Mouse (Mus musculus) liver, embryonic 14.5 days (tissue): ENCODE measurements around the gene Amn. TPM values are rescaled to one million over a fixed set of nuclear protein-coding genes. Genes with fewer than 3 reads are reported as not detected.

Experiments used
- ATAC-seq: fragments of 200-750 bp; cut with Nextera tagmentation; 2 replicates; pipeline ENCODE4 v1.8.0; 2017; ENCODE audit warnings: moderate number of reproducible peaks, mild to moderate bottlenecking, moderate library complexity; ENCODE audit not compliant: insufficient read depth
- DNase-seq, 3 experiments: peaks; one replicate each; pipeline ENCODE4 v3.0.0-alpha.2; 2012 to 2013; ENCODE audit warnings: low read depth in 3 of 3, low spot score in 3 of 3
- H3K27ac ChIP-seq: fragments of 300-500 bp; sonication (generic); 2 replicates; pipeline ENCODE4 v1.5.1; 2014; ENCODE audit warnings: moderate library complexity, mild to moderate bottlenecking, control low read depth, inconsistent platforms
- H3K27me3 ChIP-seq: fragments of 300-500 bp; sonication (generic); 2 replicates; pipeline ENCODE4 v1.6.1; 2014; ENCODE audit warnings: mild to moderate bottlenecking, low read length, moderate library complexity; ENCODE audit not compliant: control insufficient read depth, insufficient read depth
- H3K36me3 ChIP-seq: fragments of 300-500 bp; sonication (generic); replicated peaks from 2 replicates; pipeline ENCODE4 v1.6.1; 2014; ENCODE audit warnings: low read depth; ENCODE audit not compliant: control insufficient read depth, insufficient read depth
- H3K4me1 ChIP-seq, 2 experiments: fragments of 200-500 bp in 1 of 2; fragments of 300-500 bp in 1 of 2; sonication (generic) in 1 of 2; replicated peaks; 2 replicates each; pipeline ENCODE4 v1.6.1; 2012 to 2014; ENCODE audit warnings: antibody characterized with exemption in 1 of 2, inconsistent platforms in 1 of 2, low read length in 1 of 2; ENCODE audit not compliant: control insufficient read depth in 2 of 2, insufficient read depth in 2 of 2
- H3K4me2 ChIP-seq: fragments of 300-500 bp; sonication (generic); 2 replicates; pipeline ENCODE4 v1.6.1; 2014; ENCODE audit warnings: low read depth, mild to moderate bottlenecking, control low read depth, moderate library complexity
- H3K4me3 ChIP-seq, 2 experiments: fragments of 200-500 bp in 1 of 2; fragments of 300-500 bp in 1 of 2; sonication (generic) in 1 of 2; 2 replicates each; pipeline ENCODE4 v1.5.1; 2012 to 2014; ENCODE audit warnings: low read depth in 2 of 2, low read length in 2 of 2, mild to moderate bottlenecking in 2 of 2, control low read depth in 1 of 2, inconsistent platforms in 1 of 2, moderate library complexity in 1 of 2; ENCODE audit not compliant: insufficient read depth in 1 of 2
- H3K9ac ChIP-seq: fragments of 300-500 bp; sonication (generic); replicated peaks from 2 replicates; pipeline ENCODE4 v1.6.1; 2014; ENCODE audit warnings: mild to moderate bottlenecking, control low read depth, moderate library complexity
- H3K9me3 ChIP-seq: fragments of 300-500 bp; sonication (generic); 2 replicates; pipeline ENCODE4 v1.6.1; 2016; ENCODE audit warnings: low read length, mixed read lengths; ENCODE audit not compliant: control insufficient read depth
- CTCF ChIP-seq: IDR thresholded peaks from 2 replicates; pipeline ENCODE4 v1.5.1; 2016; ENCODE audit warnings: antibody characterized with exemption, low read depth, control low read depth
- EP300 ChIP-seq: IDR thresholded peaks from 2 replicates; pipeline ENCODE4 v1.6.1; 2016; ENCODE audit warnings: antibody characterized with exemption, low read depth
- WGBS: fragments of 180-500 bp; shearing (Covaris S2); extraction: QIAGEN DNeasy Blood & Tissue Kit; methylation state at CpG from one replicate; pipeline ENCODE4 v1.1.7; 2014; ENCODE audit not compliant: insufficient replicate concordance; 5-methylcytosine and 5-hydroxymethylcytosine counted together
- polyA plus RNA-seq, 2 experiments: library from polyadenylated mRNA; depleted of rRNA in 1 of 2; stranded (reverse) in 1 of 2; unstranded in 1 of 2; fragments of >200 nt; fragmentation: Nextera tagmentation in 1 of 2; extraction: Ambion mirVana in 1 of 2; gene quantifications; 2 replicates each; pipeline versions ENCODE4 v1.2.1 to v1.2.3; 2012 to 2014

The Amn gene
- polyA plus RNA-seq (2012; rRNA removed), result 0.61 and 0.77 TPM in 2 replicates
- polyA plus RNA-seq (2014; fragmentation: Nextera tagmentation; extraction: Ambion mirVana), result 0.44 and 0.71 TPM in 2 replicates

DNA sequence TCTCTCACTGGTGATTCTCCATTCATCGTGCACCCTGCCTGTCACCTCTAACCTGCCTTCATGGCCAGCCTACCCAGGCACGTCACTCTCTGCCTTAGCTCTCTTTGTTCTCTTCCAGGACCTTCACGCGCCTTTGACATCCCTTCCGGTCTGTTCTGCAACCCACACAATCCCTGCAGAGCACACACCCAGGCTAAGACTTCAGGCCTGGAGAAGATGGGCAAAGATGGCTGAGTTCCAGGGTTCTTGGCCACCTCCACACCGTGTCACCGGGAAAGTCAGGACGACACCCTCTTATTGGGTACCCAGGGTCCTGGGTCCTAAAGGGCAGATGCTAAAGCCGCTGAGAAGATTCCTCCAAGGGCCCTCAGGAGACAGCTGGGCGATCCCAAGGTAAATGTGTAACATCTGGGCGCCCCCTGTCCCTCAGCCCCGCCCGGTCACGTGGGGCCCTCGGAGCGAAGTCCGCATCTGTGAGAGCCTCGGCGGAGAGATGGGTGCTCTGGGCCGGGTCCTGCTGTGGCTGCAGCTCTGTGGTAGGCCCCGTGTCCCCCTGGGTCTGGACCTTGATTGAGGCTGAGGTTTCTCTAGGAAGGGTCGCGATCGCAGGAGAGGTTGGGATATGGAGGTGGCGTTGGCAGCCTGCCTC lies at the start of gene Amn:
TSS of gene Amn (plus strand) at position 467 of the 649 bp plus-strand sequence.
- Histone ChIP-seq H3K9me3 (no peaks in the 10 kb centered on the region), H3K9ac (no peak within 1 kb of the TSS), H3K27ac (no peak within 1 kb of the TSS), H3K4me2 (peak within 1 kb of the TSS; percentile 16; the same call in 1 of the 2 replicates), H3K36me3 (no peaks in the 10 kb centered on the region), H3K4me3 (no peak within 1 kb of the TSS), H3K27me3 (peaks cover 57% of the 10 kb centered on the region), H3K4me1 (peaks cover 20 to 30% of the 10 kb centered on the region in 2 experiments)
- ATAC-seq (no peak), DNase-seq (no peak)
- TF ChIP-seq CTCF (no peak), EP300 (no peak)
- 23% methylated on average over 25 of the region's 25 CpGs for WGBS

DNA sequence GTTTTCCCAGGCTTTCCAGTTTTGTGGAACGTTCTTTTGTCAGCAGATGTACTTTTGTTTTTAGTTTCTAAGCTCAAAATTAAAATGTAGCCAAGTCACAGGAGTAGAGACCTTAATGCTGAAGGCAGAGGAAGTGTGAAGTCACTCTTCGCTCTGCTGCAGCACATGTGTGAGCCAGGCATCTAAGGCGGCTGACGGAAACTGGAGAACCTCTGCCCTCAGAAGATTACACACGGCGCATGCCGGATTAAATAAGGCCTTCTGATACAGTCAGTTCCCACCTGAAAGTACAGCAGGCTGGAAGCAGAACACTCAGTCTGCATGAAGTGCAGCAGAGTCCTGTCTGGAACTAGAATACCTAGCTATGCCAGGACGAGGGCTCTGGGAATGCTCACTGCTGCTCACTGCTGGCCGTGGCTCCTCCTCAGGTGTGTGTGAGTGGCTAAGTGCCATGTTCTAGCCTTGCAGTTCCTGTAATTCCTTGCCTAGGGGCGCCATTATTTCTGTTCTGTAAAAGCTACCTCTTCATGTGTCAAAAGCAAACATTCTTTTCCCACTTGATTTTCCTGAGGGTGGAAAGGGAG lies 45.6 kb upstream of the Amn start:
- Histone ChIP-seq H3K9ac (no peak overlapping the region), H3K4me1 (no peaks in the 10 kb centered on the region), H3K4me3 (no peak overlapping the region), H3K9me3 (no peaks in the 10 kb centered on the region), H3K4me2 (no peak overlapping the region), H3K27me3 (no peaks in the 10 kb centered on the region), H3K36me3 (no peaks in the 10 kb centered on the region), H3K27ac (no peak overlapping the region)
- 67% methylated on average over 10 of the region's 10 CpGs for WGBS
- TF ChIP-seq EP300, result no peak
- TF ChIP-seq CTCF, result no peak
- no peak for DNase-seq
- ATAC-seq, result no peak

DNA sequence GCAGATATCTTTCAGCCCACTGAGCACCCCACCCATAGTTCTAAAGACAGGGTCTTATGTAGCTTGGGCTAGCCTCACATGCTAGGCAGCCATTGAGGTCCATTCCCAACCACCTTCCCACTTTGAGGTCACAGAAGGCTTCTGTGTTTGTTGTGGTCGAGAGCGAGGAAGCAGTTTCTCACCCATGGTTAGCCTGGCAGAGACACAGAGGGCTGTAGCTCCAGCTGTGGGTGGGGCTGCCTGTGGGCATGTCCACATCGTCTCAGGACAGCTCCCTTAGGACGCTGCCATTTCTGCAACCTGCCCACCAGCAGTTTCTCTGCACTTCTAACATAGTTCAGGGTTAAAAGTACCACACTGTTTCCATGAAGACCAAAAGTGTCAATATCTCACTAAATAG lies 43.5 kb upstream of the Amn start:
- H3K27ac ChIP-seq, result no peak overlapping the region
- no peak for TF ChIP-seq EP300
- no peak for TF ChIP-seq CTCF
- no peak for ATAC-seq
- WGBS, result 47% methylated on average over 4 of the region's 4 CpGs
- H3K4me3 ChIP-seq, result no peak overlapping the region
- no peaks in the 10 kb centered on the region for H3K36me3 ChIP-seq
- no peak overlapping the region for H3K4me2 ChIP-seq
- no peak overlapping the region for H3K9ac ChIP-seq
- peaks cover 0 to 3% of the 10 kb centered on the region in 2 experiments; a peak in 1 of 4 replicates for H3K4me1 ChIP-seq
- DNase-seq, result no peak
- H3K9me3 ChIP-seq, result no peaks in the 10 kb centered on the region
- H3K27me3 ChIP-seq, result no peaks in the 10 kb centered on the region

DNA sequence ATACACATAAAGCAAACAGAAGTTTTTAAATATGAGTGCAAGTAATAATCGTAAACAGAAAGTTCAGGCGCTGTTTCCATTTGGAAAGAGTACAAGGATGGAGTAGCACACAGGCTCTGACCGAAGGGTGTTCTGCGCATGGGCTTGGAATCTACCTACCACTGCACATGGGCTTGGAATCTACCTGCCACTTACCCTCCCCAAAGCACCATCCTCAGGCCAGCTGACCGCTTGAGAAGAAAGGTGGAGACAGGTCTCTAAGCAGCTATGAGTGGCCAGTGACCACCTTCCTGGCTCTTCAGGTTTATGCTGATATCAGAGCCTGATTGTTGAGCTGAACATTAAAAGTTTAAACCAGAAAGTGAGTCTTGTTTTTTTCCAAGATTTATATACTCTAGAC lies 42.4 kb upstream of the Amn start:
- 78% methylated on average over 5 of the region's 5 CpGs for WGBS
- no peak for ATAC-seq

DNA sequence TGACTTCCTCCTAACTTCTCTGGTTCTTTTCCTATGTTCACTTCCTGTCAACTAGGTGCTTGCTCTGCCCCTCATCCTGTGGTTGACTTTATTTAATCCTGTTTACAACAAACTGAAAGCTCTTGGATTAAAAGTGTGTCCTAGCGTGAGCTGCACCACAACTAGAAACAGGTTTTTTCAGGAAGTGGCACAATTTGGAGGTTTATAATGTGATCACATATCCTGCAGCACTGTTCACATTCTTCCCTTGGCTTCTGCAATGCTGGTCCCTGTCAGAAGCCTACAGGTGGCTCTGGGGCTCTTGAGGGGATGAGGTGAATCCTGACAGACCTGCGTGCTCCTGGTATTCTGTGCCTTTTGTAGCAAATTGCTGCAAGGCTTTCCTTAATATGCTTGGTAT lies 40.1 kb upstream of the Amn start:
- no peak overlapping the region for H3K9ac ChIP-seq
- H3K4me3 ChIP-seq, result no peak overlapping the region
- no peaks in the 10 kb centered on the region for H3K36me3 ChIP-seq
- H3K4me2 ChIP-seq, result no peak overlapping the region
- peaks cover 0 to 7% of the 10 kb centered on the region in 2 experiments; a peak in 3 of 4 replicates for H3K4me1 ChIP-seq
- ATAC-seq (no peak), DNase-seq (no peak)
- H3K27me3 ChIP-seq, result no peaks in the 10 kb centered on the region
- TF ChIP-seq CTCF (no peak), EP300 (no peak)
- no peak overlapping the region for H3K27ac ChIP-seq
- WGBS, result 77% methylated on average over 2 of the region's 2 CpGs
- H3K9me3 ChIP-seq, result no peaks in the 10 kb centered on the region

More for the DNA sequence above, 42.4 kb upstream of the Amn start:
- no peak for TF ChIP-seq EP300
- no peak for TF ChIP-seq CTCF
- Histone ChIP-seq H3K9ac (no peak overlapping the region), H3K4me1 (peaks cover 0 to 3% of the 10 kb centered on the region in 2 experiments; a peak in 1 of 4 replicates), H3K36me3 (no peaks in the 10 kb centered on the region), H3K4me2 (no peak overlapping the region), H3K27ac (no peak overlapping the region), H3K27me3 (no peaks in the 10 kb centered on the region), H3K9me3 (no peaks in the 10 kb centered on the region), H3K4me3 (no peak overlapping the region)
- no peak for DNase-seq
